Mouse (Mus musculus) CD4-positive, CD25-positive, alpha-beta regulatory T cell, adult 9 weeks (primary cell): ENCODE measurements around the gene Traf3. TPM values are rescaled to one million over a fixed set of nuclear protein-coding genes. Genes with fewer than 3 reads are reported as not detected.

Experiments used
- polyA plus RNA-seq: library from polyadenylated mRNA; unstranded; fragments of 100-300 nt; shearing (Covaris generic); gene quantifications from one replicate; pipeline ENCODE4 v1.2.1, GENCODE M21; 2017

Gene Traf3
- polyA plus RNA-seq, result 19.5 TPM

GRCm38 (mm10) chr12:111165831-111166591 lies at the start of gene Traf3:
Gene Traf3 (plus strand): TSS chr12:111166370.

GRCm38 (mm10) chr12:111184476-111184875 lies 18.3 kb downstream of the Traf3 start, which contains the start of gene 4930595D18Rik:
Gene 4930595D18Rik (minus strand): TSS chr12:111184491.

GRCm38 (mm10) chr12:111270629-111271277 lies 104.6 kb downstream of the Traf3 start, which contains the start of gene Amn:
Gene Amn (plus strand): TSS chr12:111271095.

Other genes starting within 250 kb of the Traf3 start
- 0.76 TPM for gene Ankrd9, start 187.3 kb upstream of the Traf3 start, polyA plus RNA-seq
- 7.9 TPM for gene Rcor1, start 127.0 kb upstream of the Traf3 start, polyA plus RNA-seq
- 1.6 TPM for gene 4930595D18Rik, start 18.1 kb downstream of the Traf3 start, polyA plus RNA-seq
- gene Amn, start 104.7 kb downstream of the Traf3 start, polyA plus RNA-seq, result not detected
- gene Cdc42bpb, start 211.3 kb downstream of the Traf3 start, polyA plus RNA-seq, result not detected
- gene Lbhd2, start 240.4 kb downstream of the Traf3 start, polyA plus RNA-seq, result not detected